Mouse (Mus musculus) neural tube, embryonic 14.5 days (tissue): Measurements from ENCODE around the gene 0610012G03Rik. TPM values are rescaled to one million over a fixed set of nuclear protein-coding genes. Genes with fewer than 3 reads are reported as not detected.

Source experiments
- ATAC-seq: fragments of 200-750 bp; cut with Nextera tagmentation; 2 replicates; pipeline ENCODE4 v1.8.0; 2017; ENCODE audit warnings: low read depth, mild to moderate bottlenecking, moderate TSS enrichment, moderate library complexity
- H3K27ac ChIP-seq: fragments of 300-500 bp; sonication (generic); 2 replicates; pipeline ENCODE4 v1.5.1; 2014; ENCODE audit warnings: low read depth, mild to moderate bottlenecking, control low read depth, low read length, moderate library complexity, mixed read lengths
- H3K27me3 ChIP-seq: fragments of 300-500 bp; sonication (generic); 2 replicates; pipeline ENCODE4 v1.6.1; 2014; ENCODE audit warnings: low read length; ENCODE audit not compliant: control insufficient read depth, insufficient read depth
- H3K36me3 ChIP-seq: fragments of 300-500 bp; sonication (generic); 2 replicates; pipeline ENCODE4 v1.6.1; 2014; ENCODE audit warnings: low read length, mixed read lengths; ENCODE audit not compliant: control insufficient read depth, insufficient read depth
- H3K4me1 ChIP-seq: fragments of 300-500 bp; sonication (generic); 2 replicates; pipeline ENCODE4 v1.6.1; 2014; ENCODE audit warnings: low read length; ENCODE audit not compliant: control insufficient read depth, insufficient read depth
- H3K4me2 ChIP-seq: fragments of 300-500 bp; sonication (generic); 2 replicates; pipeline ENCODE4 v1.6.1; 2014; ENCODE audit warnings: mild to moderate bottlenecking, low read depth, low read length, control low read depth
- H3K4me3 ChIP-seq: fragments of 300-500 bp; sonication (generic); 2 replicates; pipeline ENCODE4 v1.5.1; 2014; ENCODE audit warnings: low read depth, low read length, control low read depth, mixed read lengths
- H3K9ac ChIP-seq: fragments of 300-500 bp; sonication (generic); replicated peaks from 2 replicates; pipeline ENCODE4 v1.6.1; 2014; ENCODE audit warnings: low read depth, mild to moderate bottlenecking, control low read depth, low read length, mixed read lengths
- H3K9me3 ChIP-seq: fragments of 300-500 bp; sonication (generic); 2 replicates; pipeline ENCODE4 v1.6.1; 2016; ENCODE audit warnings: low read length; ENCODE audit not compliant: control insufficient read depth
- WGBS: fragments of 180-500 bp; shearing (Covaris S2); extraction: QIAGEN DNeasy Blood & Tissue Kit; methylation state at CpG from one replicate; pipeline ENCODE4 v1.1.7; 2014; 5-methylcytosine and 5-hydroxymethylcytosine counted together
- polyA plus RNA-seq: library from polyadenylated mRNA; unstranded; fragments of >200 nt; fragmentation: Nextera tagmentation; extraction: Ambion mirVana; gene quantifications from 2 replicates; pipeline ENCODE4 v1.2.1, GENCODE M21; 2014

0610012G03Rik gene
- polyA plus RNA-seq, 1 experiment from 2014 or later = 124 TPM

GRCm38 (mm10) chr16:31935091-31935979 lies 13.0 kb downstream of the 0610012G03Rik start:
- Histone ChIP-seq H3K36me3 (no peaks in the 10 kb centered on the region), H3K27ac (no peak overlapping the region), H3K9ac (peak overlapping the region; percentile 70), H3K4me3 (peak overlapping the region; percentile 39), H3K27me3 (no peaks in the 10 kb centered on the region), H3K4me2 (peak overlapping the region; percentile 83), H3K4me1 (peaks cover 20% of the 10 kb centered on the region), H3K9me3 (no peaks in the 10 kb centered on the region)
- ATAC-seq = no peak
- WGBS = 6% methylated on average over 36 of the region's 36 CpGs

- peaks cover 20% of the 10 kb centered on the region for H3K4me1 ChIP-seq
- H3K4me3 ChIP-seq = peak overlapping the region; percentile 39
- H3K36me3 ChIP-seq = no peaks in the 10 kb centered on the region
- peak overlapping the region; percentile 70 for H3K9ac ChIP-seq
- peak overlapping the region; percentile 83 for H3K4me2 ChIP-seq
- H3K27me3 ChIP-seq = no peaks in the 10 kb centered on the region
- H3K27ac ChIP-seq = peak overlapping the region; percentile 94; the same call in 1 of the 2 replicates
- no peaks in the 10 kb centered on the region for H3K9me3 ChIP-seq
- WGBS = 9% methylated on average over 13 of the region's 13 CpGs
- ATAC-seq = no peak
These were observed 13.7 kb downstream of the 0610012G03Rik start for GRCm38 (mm10) chr16:31934550-31935010.

- WGBS = 3% methylated on average over 42 of the region's 42 CpGs
- Histone ChIP-seq H3K4me3 (peak within 1 kb of the TSS; percentile 39), H3K4me1 (peaks cover 20% of the 10 kb centered on the region), H3K9me3 (no peaks in the 10 kb centered on the region), H3K27me3 (no peaks in the 10 kb centered on the region), H3K9ac (peak within 1 kb of the TSS; percentile 70), H3K4me2 (peak within 1 kb of the TSS; percentile 83), H3K27ac (peak within 1 kb of the TSS; percentile 94), H3K36me3 (no peaks in the 10 kb centered on the region)
- ATAC-seq = 0 out of 2 replicates have a peak, but pooled peaks have one; percentile 15
These were observed 14.3 kb downstream of the 0610012G03Rik start, which contains the start of gene Pigz for GRCm38 (mm10) chr16:31933751-31934549. Gene Pigz (plus strand): TSS chr16:31933851.

- Histone ChIP-seq H3K36me3 (no peaks in the 10 kb centered on the region), H3K27ac (peak overlapping the region; percentile 94), H3K4me2 (peak overlapping the region; percentile 83), H3K4me3 (peak overlapping the region; percentile 39), H3K27me3 (no peaks in the 10 kb centered on the region), H3K9me3 (no peaks in the 10 kb centered on the region), H3K9ac (peak overlapping the region; percentile 70), H3K4me1 (peaks cover 20% of the 10 kb centered on the region)
- peak; percentile 96 for ATAC-seq
- WGBS = under 1% methylated on average over 50 of the region's 50 CpGs
These were observed 15.2 kb downstream of the 0610012G03Rik start for GRCm38 (mm10) chr16:31932840-31933697.

- Histone ChIP-seq H3K27ac (peak overlapping the region; percentile 94), H3K36me3 (no peaks in the 10 kb centered on the region), H3K4me1 (peaks cover 20% of the 10 kb centered on the region), H3K9ac (no peak overlapping the region), H3K4me2 (no peak overlapping the region), H3K9me3 (no peaks in the 10 kb centered on the region), H3K4me3 (no peak overlapping the region), H3K27me3 (no peaks in the 10 kb centered on the region)
- WGBS = 24% methylated on average over 5 of the region's 5 CpGs
- ATAC-seq = peak; percentile 9; the same call in 1 of the 2 replicates
These were observed 16.0 kb downstream of the 0610012G03Rik start for GRCm38 (mm10) chr16:31932255-31932654.

- no peak overlapping the region for H3K4me2 ChIP-seq
- no peak overlapping the region for H3K4me3 ChIP-seq
- H3K36me3 ChIP-seq = no peaks in the 10 kb centered on the region
- no peak overlapping the region for H3K9ac ChIP-seq
- ATAC-seq = no peak
- no peak overlapping the region for H3K27ac ChIP-seq
- WGBS = 52% methylated on average over 17 of the region's 17 CpGs
- H3K27me3 ChIP-seq = no peaks in the 10 kb centered on the region
- no peaks in the 10 kb centered on the region for H3K9me3 ChIP-seq
- peaks cover 20% of the 10 kb centered on the region for H3K4me1 ChIP-seq
These were observed 17.0 kb downstream of the 0610012G03Rik start for GRCm38 (mm10) chr16:31931330-31931729.

GRCm38 (mm10) chr16:31927412-31927811 lies 20.9 kb downstream of the 0610012G03Rik start:
- WGBS = 83% methylated on average over 5 of the region's 5 CpGs
- Histone ChIP-seq H3K4me1 (no peaks in the 10 kb centered on the region), H3K4me3 (no peak overlapping the region), H3K9ac (no peak overlapping the region), H3K36me3 (no peaks in the 10 kb centered on the region), H3K9me3 (no peaks in the 10 kb centered on the region), H3K27ac (no peak overlapping the region), H3K4me2 (no peak overlapping the region), H3K27me3 (no peaks in the 10 kb centered on the region)
- ATAC-seq = no peak

- no peaks in the 10 kb centered on the region for H3K36me3 ChIP-seq
- no peaks in the 10 kb centered on the region for H3K4me1 ChIP-seq
- ATAC-seq = no peak
- no peaks in the 10 kb centered on the region for H3K9me3 ChIP-seq
- WGBS = 85% methylated on average over 13 of the region's 13 CpGs
- no peak overlapping the region for H3K27ac ChIP-seq
- H3K9ac ChIP-seq = no peak overlapping the region
- H3K27me3 ChIP-seq = no peaks in the 10 kb centered on the region
- H3K4me2 ChIP-seq = no peak overlapping the region
- no peak overlapping the region for H3K4me3 ChIP-seq
These were observed 21.6 kb downstream of the 0610012G03Rik start for GRCm38 (mm10) chr16:31926547-31927182.
